Mouse (Mus musculus) hindbrain, embryonic 11.5 days (tissue): ENCODE data around the gene Ccr2. TPM values are rescaled to one million over a fixed set of nuclear protein-coding genes. Genes with fewer than 3 reads are reported as not detected.

Source experiments
- ATAC-seq: fragments of 200-750 bp; cut with Nextera tagmentation; 2 replicates; pipeline ENCODE4 v1.8.0; 2017; ENCODE audit warnings: mild to moderate bottlenecking, moderate TSS enrichment, moderate library complexity; ENCODE audit not compliant: low FRiP score
- DNase-seq: peaks from one replicate; pipeline ENCODE4 v3.0.0-alpha.2; 2015; ENCODE audit warnings: low spot score
- H3K27ac ChIP-seq: fragments of 300-500 bp; sonication (generic); 2 replicates; pipeline ENCODE4 v1.5.1; 2014; ENCODE audit warnings: mild to moderate bottlenecking, low read depth, low read length
- H3K27me3 ChIP-seq: fragments of 300-500 bp; sonication (generic); 2 replicates; pipeline ENCODE4 v1.6.1; 2014; ENCODE audit warnings: mild to moderate bottlenecking, low read length, moderate library complexity, mixed read lengths; ENCODE audit not compliant: control insufficient read depth, insufficient read depth
- H3K36me3 ChIP-seq: fragments of 300-500 bp; sonication (generic); 2 replicates; pipeline ENCODE4 v1.6.1; 2014; ENCODE audit warnings: mild to moderate bottlenecking, low read length, moderate library complexity, mixed read lengths; ENCODE audit not compliant: control insufficient read depth, insufficient read depth
- H3K4me1 ChIP-seq: fragments of 300-500 bp; sonication (generic); replicated peaks from 2 replicates; pipeline ENCODE4 v1.6.1; 2014; ENCODE audit warnings: low read length, mixed read lengths; ENCODE audit not compliant: control insufficient read depth, insufficient read depth
- H3K4me2 ChIP-seq: fragments of 300-500 bp; sonication (generic); replicated peaks from 2 replicates; pipeline ENCODE4 v1.6.1; 2014; ENCODE audit warnings: mild to moderate bottlenecking, low read depth, low read length
- H3K4me3 ChIP-seq: fragments of 300-500 bp; sonication (generic); 2 replicates; pipeline ENCODE4 v1.5.1; 2014; ENCODE audit warnings: low read depth, low read length
- H3K9ac ChIP-seq: fragments of 300-500 bp; sonication (generic); 2 replicates; pipeline ENCODE4 v1.6.1; 2014; ENCODE audit warnings: low read depth, low read length
- H3K9me3 ChIP-seq: fragments of 300-500 bp; sonication (generic); 2 replicates; pipeline ENCODE4 v1.6.1; 2016; ENCODE audit warnings: low read length; ENCODE audit not compliant: control insufficient read depth
- WGBS: fragments of 180-500 bp; shearing (Covaris S2); extraction: QIAGEN DNeasy Blood & Tissue Kit; methylation state at CpG from one replicate; pipeline ENCODE4 v1.1.7; 2014; 5-methylcytosine and 5-hydroxymethylcytosine counted together
- polyA plus RNA-seq: library from polyadenylated mRNA; unstranded; fragments of >200 nt; fragmentation: Nextera tagmentation; extraction: Ambion mirVana; gene quantifications from 2 replicates; pipeline ENCODE4 v1.2.1, GENCODE M21; 2014

Gene Ccr2
- polyA plus RNA-seq, 1 experiment from 2014 or later, result 0.66 TPM

DNA sequence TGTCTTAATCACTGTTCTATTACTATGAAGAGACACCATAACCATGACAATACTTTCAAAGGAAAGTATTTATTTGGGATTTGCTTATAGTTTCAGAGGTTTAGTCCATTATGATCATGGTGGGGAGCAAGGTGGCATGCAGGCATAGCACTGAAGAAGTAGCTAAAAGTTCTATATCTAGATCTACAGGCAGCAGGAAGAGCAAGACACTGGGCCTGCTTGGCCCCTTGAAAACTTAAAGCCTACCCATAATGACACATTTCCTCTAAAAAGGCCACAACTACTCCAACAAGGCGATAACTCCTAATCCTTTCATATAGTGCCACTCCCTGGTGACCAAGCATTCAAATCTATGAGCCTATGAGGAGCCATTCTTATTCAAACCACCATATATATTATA is 10.2 kb downstream of the Ccr2 start:
- Histone ChIP-seq H3K9me3 (no peaks in the 10 kb centered on the region), H3K27me3 (no peaks in the 10 kb centered on the region), H3K4me1 (no peaks in the 10 kb centered on the region), H3K4me2 (no peak overlapping the region), H3K36me3 (no peaks in the 10 kb centered on the region), H3K9ac (no peak overlapping the region), H3K4me3 (no peak overlapping the region), H3K27ac (no peak overlapping the region)
- ATAC-seq (no peak), DNase-seq (no peak)
- 79% methylated on average over 1 of the region's 1 CpGs for WGBS

DNA sequence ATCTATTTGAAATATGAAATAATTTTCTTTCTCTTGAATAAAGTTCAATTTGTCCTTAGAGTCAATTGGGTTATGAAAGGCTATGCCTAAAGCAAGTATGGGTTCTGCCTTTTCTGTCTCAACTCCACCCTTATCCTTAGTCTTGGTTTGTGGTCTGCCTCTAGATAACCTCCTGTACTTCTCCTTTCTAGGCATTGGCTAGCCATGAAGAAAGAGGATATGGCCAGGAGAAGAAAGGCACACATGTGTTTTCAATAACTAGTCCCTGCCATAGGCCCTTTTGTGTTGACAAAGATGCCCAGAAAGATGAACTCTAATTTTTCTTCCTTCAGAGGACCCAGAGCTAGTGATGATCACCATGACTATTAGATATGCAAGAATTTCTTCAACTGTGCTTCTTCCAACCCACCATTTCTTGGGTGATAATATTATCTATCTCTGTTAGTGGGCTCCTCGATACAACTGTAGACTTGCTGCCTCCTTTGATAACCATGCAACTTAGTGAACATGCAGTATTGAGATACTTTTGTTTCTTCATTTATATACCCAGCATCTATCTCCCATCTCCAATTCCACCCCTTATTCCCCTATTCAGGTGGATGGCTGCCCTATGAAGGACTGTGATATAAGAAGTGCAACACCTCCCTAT is 11.0 kb downstream of the Ccr2 start:
- ATAC-seq (no peak), DNase-seq (no peak)
- Histone ChIP-seq H3K4me3 (no peak overlapping the region), H3K36me3 (no peaks in the 10 kb centered on the region), H3K9me3 (no peaks in the 10 kb centered on the region), H3K27me3 (no peaks in the 10 kb centered on the region), H3K9ac (no peak overlapping the region), H3K27ac (no peak overlapping the region), H3K4me2 (no peak overlapping the region), H3K4me1 (no peaks in the 10 kb centered on the region)
- 94% methylated on average over 1 of the region's 1 CpGs for WGBS

DNA sequence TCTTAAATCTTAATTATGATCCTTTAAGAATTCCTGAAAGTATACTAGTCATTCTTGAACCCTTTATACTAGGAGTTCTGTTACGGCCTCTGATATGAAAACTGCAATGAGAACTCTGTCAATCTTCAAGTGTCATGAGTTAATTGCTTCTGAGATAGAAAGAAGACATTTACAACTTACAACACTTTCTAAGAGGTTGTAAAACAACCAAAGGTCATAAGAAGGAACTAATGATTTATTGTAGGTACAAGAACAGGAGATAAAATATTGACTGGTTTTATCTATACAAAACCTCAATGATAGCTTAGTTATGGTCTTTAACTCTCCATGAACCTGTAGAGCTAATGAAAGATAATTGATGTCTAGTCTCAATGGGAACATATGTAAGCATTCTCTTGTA is 12.0 kb downstream of the Ccr2 start:
- 93% methylated on average over 1 of the region's 1 CpGs for WGBS
- no peaks in the 10 kb centered on the region for H3K27me3 ChIP-seq
- H3K9me3 ChIP-seq, result no peaks in the 10 kb centered on the region
- ATAC-seq, result no peak
- no peaks in the 10 kb centered on the region for H3K36me3 ChIP-seq
- H3K4me3 ChIP-seq, result no peak overlapping the region
- H3K27ac ChIP-seq, result no peak overlapping the region
- no peak for DNase-seq
- no peak overlapping the region for H3K9ac ChIP-seq
- H3K4me2 ChIP-seq, result no peak overlapping the region
- H3K4me1 ChIP-seq, result no peaks in the 10 kb centered on the region

DNA sequence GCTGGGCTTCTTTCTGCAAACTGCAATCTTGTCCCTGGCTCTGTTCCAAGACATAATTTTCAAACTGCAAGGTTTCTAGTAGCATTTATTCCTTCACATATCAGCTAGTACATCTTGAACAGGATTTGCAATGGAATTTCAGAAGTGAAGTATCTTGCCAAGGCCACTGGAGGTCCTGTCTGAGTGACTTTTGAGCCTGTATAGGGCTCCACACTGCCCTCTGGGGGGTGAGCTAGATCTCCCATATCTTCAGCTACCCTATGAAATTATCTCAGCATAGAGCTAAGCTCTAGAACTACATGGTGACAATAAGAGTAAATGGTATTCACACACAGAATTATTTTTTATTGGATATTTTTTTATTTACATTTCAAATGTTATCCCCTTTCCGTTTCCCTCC is 16.7 kb downstream of the Ccr2 start:
- 91% methylated on average over 1 of the region's 1 CpGs for WGBS
- Histone ChIP-seq H3K9me3 (no peaks in the 10 kb centered on the region), H3K9ac (no peak overlapping the region), H3K4me3 (no peak overlapping the region), H3K4me1 (no peaks in the 10 kb centered on the region), H3K4me2 (no peak overlapping the region), H3K36me3 (no peaks in the 10 kb centered on the region), H3K27ac (no peak overlapping the region), H3K27me3 (no peaks in the 10 kb centered on the region)
- DNase-seq (no peak), ATAC-seq (no peak)

DNA sequence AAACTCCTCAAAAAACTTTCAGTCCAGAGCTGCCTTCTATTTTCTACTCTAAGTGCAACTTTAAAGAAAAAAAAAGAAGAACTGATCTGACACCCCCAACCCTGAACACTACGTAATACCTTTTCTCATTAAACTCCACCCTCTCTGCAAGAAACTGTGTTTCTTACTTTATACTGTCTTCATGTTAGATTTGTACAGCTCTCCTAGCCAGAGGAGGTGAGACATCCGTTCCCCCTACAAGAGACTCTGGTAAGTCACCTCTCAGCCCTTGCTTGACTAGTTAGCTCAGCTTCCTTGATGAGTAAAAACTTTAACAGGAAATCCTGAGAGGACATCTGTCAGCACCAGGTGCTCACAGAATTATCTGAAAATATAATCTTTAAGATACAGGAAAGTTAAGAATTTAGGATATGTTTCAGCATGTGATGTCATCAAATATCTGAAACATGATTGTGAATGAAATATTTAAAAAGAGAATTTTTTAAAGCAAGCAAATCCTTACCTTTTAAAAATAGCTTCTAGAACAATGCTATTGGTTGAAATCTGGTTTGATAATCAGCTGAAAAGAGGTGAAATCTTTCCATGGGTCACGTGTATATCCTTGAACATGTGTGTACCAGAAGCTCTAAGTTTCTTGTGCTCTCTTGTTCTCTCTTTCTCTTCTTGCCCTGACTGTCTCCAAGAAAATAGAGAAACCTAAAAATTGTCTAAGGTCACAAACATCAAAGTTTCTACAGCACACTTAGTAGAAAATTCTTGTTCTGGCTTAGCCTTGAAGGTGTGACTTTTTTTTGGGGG is 19.8 kb downstream of the Ccr2 start, which contains the start of gene Ccr5:
TSS of gene Ccr5 (plus strand) at position 157 of the 798 bp plus-strand sequence.
- DNase-seq (no peak), ATAC-seq (no peak)
- no peaks in the 10 kb centered on the region for H3K36me3 ChIP-seq
- no peak within 1 kb of the TSS for H3K27ac ChIP-seq
- no peaks in the 10 kb centered on the region for H3K9me3 ChIP-seq
- H3K27me3 ChIP-seq, result no peaks in the 10 kb centered on the region
- H3K4me1 ChIP-seq, result no peaks in the 10 kb centered on the region
- WGBS, result 77% methylated on average over 3 of the region's 3 CpGs
- H3K4me3 ChIP-seq, result no peak within 1 kb of the TSS
- no peak within 1 kb of the TSS for H3K9ac ChIP-seq
- no peak within 1 kb of the TSS for H3K4me2 ChIP-seq

DNA sequence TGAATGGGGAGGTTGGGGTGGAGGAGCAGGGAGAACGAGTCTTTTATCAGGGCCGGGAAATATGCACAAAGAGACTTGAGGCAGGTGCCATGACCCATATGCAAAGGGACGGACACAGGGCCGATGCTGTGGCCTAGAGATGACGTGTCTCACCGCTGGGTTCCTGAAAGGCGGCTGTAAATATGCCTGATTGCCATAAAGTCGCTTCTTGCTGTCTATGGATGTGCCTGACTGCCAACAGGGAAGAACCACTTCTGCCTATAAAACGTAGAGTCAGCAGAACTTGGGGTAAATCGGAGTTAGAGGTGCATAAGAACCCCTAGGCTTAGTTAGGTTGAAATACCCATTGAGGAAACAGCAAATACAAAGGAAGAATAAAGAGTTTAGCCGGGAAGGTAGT is 23.8 kb downstream of the Ccr2 start:
- ATAC-seq (no peak), DNase-seq (no peak)
- Histone ChIP-seq H3K4me2 (no peak overlapping the region), H3K27me3 (no peaks in the 10 kb centered on the region), H3K9ac (no peak overlapping the region), H3K36me3 (no peaks in the 10 kb centered on the region), H3K4me1 (no peaks in the 10 kb centered on the region), H3K4me3 (no peak overlapping the region), H3K9me3 (no peaks in the 10 kb centered on the region), H3K27ac (no peak overlapping the region)
- 87% methylated on average over 11 of the region's 11 CpGs for WGBS

DNA sequence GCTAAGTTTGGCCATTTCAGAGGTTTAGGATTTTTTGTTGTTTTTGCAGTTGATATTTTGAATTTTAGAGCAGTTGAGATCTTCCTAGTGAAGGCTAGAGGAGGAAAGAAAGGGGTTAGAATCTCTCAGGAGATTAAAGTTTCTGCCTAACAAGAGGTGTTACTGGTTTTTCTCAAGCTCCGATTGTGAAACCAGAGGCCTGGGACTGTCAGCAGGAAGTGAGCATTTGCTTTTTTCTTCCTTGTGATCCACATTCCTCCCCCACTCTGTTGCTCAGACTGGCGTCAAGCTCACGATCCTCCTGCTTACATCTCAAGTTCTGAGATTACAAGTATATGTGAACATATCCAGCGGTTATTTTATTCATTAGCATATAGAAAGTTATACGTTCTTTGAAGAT is 24.6 kb downstream of the Ccr2 start:
- Histone ChIP-seq H3K4me3 (no peak overlapping the region), H3K4me2 (no peak overlapping the region), H3K4me1 (no peaks in the 10 kb centered on the region), H3K9ac (no peak overlapping the region), H3K9me3 (no peaks in the 10 kb centered on the region), H3K36me3 (no peaks in the 10 kb centered on the region), H3K27ac (no peak overlapping the region), H3K27me3 (no peaks in the 10 kb centered on the region)
- no peak for ATAC-seq
- no peak for DNase-seq
- WGBS, result 57% methylated on average over 5 of the region's 5 CpGs

DNA sequence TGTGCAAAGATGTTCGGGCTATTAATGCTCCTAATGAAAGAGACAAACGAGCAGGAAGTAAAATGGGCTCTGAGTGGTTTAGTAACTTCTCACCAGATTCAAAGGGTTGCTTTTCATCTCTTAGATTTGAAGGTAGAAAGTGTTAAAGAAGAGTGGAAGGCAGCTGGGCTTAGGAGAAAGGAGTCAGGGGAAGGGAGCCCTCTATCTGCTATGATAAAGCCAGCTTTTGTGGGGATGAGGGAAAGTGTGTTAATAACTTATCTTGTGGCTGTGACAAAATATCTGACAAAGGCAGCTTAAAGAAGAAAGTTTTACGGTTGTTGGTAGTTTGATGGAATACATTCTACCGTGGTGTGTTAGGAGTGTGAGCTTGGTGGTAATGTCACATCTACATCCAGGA is 25.7 kb downstream of the Ccr2 start:
- H3K9me3 ChIP-seq, result no peaks in the 10 kb centered on the region
- H3K27me3 ChIP-seq, result no peaks in the 10 kb centered on the region
- H3K4me2 ChIP-seq, result no peak overlapping the region
- H3K36me3 ChIP-seq, result no peaks in the 10 kb centered on the region
- no peak overlapping the region for H3K27ac ChIP-seq
- no peak for DNase-seq
- H3K4me3 ChIP-seq, result no peak overlapping the region
- H3K9ac ChIP-seq, result no peak overlapping the region
- no peaks in the 10 kb centered on the region for H3K4me1 ChIP-seq
- ATAC-seq, result no peak
- 74% methylated on average over 4 of the region's 4 CpGs for WGBS

DNA sequence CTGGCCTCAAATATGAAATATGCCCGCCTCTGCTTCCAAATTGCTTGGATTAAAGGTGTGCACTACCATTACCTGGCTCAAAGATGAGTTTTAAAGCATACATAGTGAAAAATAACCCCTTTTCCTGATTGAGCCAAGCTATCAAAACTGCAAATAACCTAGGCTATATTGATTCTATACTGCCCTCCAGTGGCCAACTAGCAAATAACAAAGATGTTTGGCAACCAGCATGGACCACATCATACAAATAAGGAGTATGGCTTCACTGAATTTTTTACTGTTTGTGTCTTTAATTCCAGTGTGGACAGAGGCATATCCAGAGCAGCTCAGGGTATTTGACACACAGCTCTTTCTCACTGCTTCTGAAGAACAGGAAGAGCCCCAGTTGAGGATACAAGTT is 26.6 kb downstream of the Ccr2 start:
- Histone ChIP-seq H3K9ac (no peak overlapping the region), H3K27ac (no peak overlapping the region), H3K4me2 (no peak overlapping the region), H3K9me3 (no peaks in the 10 kb centered on the region), H3K27me3 (no peaks in the 10 kb centered on the region), H3K4me1 (no peaks in the 10 kb centered on the region), H3K36me3 (no peaks in the 10 kb centered on the region), H3K4me3 (no peak overlapping the region)
- DNase-seq (peak; percentile 74), ATAC-seq (no peak)
- WGBS, result 0% methylated on average over 1 of the region's 1 CpGs
